Mouse (Mus musculus) urinary bladder, postnatal 10 days (tissue): ENCODE data around the gene Olfr61.
"Not testable (repeated sequence)": the region's sequence is repeated elsewhere in the genome, so short reads cannot be mapped to it uniquely, and the experiment has no call there.

Experiments used
- DNase-seq: peaks from one replicate; pipeline ENCODE4 v3.0.0; 2022; ENCODE audit warnings: low spot score

Gene Olfr61

GRCm38 (mm10) chr7:140628670-140629069, at the start of gene Olfr61:
Gene Olfr61, plus strand, starts transcription at chr7:140628970.
- DNase-seq, result not testable (repeated sequence)

GRCm38 (mm10) chr7:140600969-140601368, 27.8 kb upstream of the Olfr61 start, which contains the start of gene Olfr46:
Gene Olfr46, plus strand, starts transcription at chr7:140601269.
- DNase-seq, result not testable (repeated sequence)

DNA sequence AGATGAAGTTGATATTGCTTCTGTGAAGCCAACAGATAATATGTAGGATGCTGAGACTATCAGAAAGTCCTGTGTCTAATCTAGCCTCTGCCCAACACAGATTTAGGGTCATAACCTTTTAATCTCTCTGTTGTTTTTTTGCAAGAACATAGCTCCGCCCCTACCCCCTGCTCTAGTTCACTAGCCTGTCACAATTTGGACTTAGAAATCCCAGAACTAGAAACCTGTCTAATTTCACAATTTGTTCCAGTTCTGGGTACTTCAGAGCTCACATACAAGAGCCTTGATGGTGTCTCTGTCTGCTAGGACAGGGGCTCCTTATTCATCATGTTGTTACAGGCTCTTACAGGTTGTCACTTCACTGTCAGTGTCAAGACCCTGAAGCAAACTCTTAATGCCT, 1.8 kb downstream of the Olfr61 start:
- no peak for DNase-seq

- no peak for DNase-seq
These were observed 17.4 kb downstream of the Olfr61 start, which contains the start of gene Olfr53 for GRCm38 (mm10) chr7:140646152-140646551. Gene Olfr53, plus strand, starts transcription at chr7:140646452.

GRCm38 (mm10) chr7:140659630-140660029, 30.9 kb downstream of the Olfr61 start, which contains the start of gene Olfr539:
Gene Olfr539, plus strand, starts transcription at chr7:140659930.
- no peak for DNase-seq

DNA sequence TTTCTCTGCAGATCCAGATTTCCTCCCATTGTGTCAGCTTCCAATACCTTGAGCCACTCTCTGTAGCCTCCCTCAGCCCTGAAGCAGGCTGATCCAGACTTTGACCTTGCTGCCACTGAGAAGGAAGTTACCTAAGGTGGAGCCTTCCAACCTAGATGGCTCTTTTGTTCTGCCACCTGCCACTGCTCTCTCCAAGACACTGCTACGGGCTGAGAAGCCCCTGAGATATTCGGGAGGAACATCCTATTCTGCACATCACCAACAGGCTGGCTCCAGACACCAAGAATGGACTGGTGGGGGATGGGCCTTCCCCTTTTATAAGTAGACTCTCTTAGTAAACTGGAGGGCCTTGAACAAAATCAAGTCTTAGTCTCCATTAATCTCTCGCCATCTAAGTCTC, 41.9 kb downstream of the Olfr61 start:
- not testable (repeated sequence) for DNase-seq

GRCm38 (mm10) chr7:140675863-140676262, 47.1 kb downstream of the Olfr61 start:
- DNase-seq, result no peak

DNA sequence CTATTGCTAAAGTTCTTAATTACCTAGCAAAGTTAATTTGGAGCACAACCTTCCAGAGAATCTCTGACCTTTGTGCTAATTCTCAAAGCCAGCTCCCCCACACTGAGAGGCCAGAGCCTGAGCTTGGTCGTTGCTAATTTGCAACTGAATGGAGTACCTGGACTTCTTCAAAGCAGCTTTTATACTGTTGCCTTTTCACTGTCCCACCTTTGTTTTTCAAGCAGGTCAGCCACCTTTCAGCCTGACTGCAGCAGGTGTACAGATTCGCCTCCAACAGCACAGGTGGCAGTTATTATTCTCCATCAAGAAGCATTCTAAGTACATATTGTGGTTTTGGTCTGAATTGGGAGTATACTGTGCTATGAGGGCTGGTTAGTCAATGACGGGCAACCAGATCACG, 50.8 kb downstream of the Olfr61 start:
- not testable (repeated sequence) for DNase-seq

- no peak for DNase-seq
These were observed 52.9 kb downstream of the Olfr61 start, which contains the start of gene Olfr45 for GRCm38 (mm10) chr7:140681651-140682050. Gene Olfr45, plus strand, starts transcription at chr7:140681951.
